Mouse (Mus musculus) mouse embryonic stem cell (cell line): ENCODE data around the gene Arf6.

ENCODE experiments used
- in situ Hi-C, 2 experiments: fragments of 300-500 bp; cut with MboI; formaldehyde crosslinking; loops; 1 replicate in 1 of 2; 3 replicates in 1 of 2; pipeline ENCODE4 v1.14.3; 2019 to 2020; ENCODE audit warnings: low sequenced_read_pairs in 2 of 2, low pct_unique_long_range_greater_than_20kb in 1 of 2, mixed read lengths in 1 of 2; ENCODE audit not compliant: unreplicated experiment in 1 of 2

Arf6 gene

DNA sequence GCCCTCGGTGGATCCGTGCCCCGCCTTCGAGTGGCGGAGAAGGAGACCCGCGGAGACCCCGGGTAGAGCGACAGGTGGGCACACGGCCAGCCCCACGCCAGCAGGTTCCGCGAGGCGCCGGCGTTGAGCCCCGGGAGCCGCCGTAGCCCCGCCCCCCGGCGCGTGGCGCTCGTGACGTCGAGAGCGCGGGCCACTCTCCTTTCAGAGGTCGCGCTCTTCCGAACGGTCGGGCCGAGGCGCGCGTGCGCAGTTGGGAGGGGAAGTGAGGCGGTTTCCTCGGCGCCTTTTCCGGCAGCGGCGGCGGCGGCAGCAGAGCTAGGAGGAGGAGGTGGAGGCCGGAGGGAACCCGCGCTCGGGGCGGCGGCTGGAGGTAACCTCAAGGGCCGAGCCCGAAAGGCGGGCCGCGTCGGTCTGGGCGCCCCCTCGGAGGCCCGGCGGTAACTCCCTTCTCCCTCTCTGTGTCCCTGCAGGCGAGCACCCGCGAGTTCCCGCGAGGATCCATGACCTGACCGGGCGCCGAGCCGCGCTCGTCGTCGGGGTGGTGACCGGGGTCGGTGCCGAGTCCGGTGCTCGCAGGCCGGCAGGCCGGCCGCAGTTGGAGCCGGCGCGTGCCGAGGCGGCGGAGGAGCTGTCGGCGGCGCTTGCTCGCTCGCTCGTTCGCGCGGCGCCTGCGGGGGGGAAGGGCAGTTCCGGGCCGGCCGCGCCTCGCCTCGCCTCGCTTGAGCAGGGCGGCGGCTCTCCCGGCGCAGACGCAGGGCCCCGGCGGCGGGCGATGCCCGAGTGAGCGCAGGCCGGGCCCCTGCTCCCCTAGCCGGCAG is at the start of gene Arf6, which contains the start of gene Gm9887:
Gene Arf6 (plus strand): TSS at position 297 of the 818 bp plus-strand sequence.
Gene Gm9887 (minus strand): TSS at position 605 of the 818 bp plus-strand sequence.
- in situ Hi-C loops, result loop anchor here in 1 of 2 experiments (10.0 to 25.0 kb wide), 2 partner anchors 203 to 315 kb away; partner anchors contain the start of gene Sos2

DNA sequence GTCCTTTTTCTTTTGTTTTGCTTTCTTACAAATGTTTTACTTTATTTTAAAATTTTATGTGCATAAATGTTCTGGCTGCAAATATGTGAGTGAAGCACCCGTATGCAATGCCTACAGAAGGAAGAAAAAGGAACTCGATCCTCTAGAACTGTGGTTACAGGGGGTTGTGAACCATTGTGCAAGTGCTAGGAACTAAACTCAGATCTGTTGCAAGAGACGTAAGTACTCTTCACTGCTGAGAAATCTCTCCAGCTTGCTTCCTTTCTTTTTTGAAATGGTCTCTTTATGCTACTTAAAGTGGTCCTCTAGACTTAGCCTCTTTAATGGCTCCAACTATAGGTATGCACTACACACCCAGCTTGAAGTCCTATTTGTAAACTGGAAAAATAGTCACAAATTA is 40.8 kb upstream of the Arf6 start:
- in situ Hi-C loops, result no loop called here

DNA sequence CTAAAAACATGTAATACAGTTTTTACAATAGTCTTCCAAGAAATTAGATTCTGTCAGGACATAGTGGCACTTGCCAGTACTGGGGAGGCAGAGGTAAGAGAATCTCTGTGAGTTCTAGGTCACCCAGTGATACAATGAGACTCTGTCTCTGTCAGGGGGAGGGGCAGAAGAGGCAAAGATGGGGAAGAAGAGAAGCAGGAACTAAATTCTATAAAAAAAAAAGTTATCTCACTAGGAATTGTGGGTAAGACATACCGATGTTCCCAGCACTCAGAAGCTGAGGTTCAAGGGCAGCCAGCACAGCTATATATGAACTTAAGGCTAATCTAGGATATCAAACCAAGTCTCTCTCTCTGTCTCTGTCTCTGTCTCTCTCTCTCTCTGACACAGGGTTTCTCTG is 39.8 kb upstream of the Arf6 start:
- in situ Hi-C loops, result no loop called here

DNA sequence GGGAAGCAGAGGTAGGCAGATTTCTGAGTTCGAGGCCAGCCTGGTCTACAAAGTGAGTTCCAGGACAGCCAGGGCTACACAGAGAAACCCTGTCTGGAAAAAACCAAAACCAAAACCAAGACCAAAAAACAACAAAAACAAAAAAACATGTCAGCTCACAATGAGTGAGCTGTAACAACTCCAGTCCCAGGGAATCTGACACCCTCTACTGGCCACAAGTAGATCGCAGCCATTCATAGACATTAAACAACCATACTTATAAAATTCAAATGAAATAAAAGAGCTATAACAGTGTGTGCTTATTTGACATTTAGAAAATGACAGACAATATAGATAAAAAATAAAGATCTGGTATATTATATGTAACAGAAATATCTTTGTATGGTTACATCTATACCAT is 38.4 kb upstream of the Arf6 start:
- in situ Hi-C loops, result no loop called here

DNA sequence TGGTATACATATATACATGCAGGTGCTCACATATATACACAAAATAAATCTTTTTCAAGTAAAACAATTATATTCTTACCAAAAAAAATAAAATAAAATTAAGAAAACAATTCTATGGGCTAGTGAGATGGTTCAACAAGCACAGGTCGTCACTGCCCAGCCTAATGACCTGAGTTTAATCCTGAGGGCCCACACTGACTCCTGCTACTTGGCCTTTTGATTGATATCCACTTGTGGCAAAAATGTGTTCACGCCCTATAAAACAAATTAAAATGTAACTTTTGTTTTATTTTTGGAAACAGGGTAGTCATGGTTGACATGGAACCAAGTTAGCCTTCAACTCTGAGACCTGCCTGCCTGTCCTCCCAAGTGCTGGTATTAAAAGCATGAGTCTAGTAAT is 22.0 kb upstream of the Arf6 start:
- in situ Hi-C loops, result loop anchor here (10.0 to 25.0 kb wide), 2 partner anchors 135 to 337 kb away; partner anchors contain the start of gene Sos2 (in 1 of the 2)

DNA sequence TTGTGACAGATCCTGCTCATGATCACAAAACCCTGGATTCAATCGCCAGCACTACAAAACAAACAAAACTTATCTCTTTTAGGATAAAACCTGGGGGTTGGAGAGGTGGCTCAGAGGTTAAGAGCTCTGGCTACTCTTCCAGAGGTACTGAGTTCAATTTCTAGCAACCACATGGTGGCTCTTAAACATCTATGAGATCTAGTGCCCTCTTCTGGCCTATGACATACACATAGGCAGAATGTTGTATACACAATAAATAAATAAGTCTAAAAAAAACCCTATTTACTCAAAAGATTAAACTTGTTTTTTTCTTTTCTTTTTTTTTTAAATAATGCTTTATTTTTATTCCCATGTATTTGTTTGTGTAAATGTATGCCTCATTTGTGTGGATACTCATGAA is 20.3 kb upstream of the Arf6 start:
- in situ Hi-C loops, result loop anchor here (10.0 to 25.0 kb wide), 2 partner anchors 137 to 336 kb away; partner anchors contain the start of gene Sos2 (in 1 of the 2)

DNA sequence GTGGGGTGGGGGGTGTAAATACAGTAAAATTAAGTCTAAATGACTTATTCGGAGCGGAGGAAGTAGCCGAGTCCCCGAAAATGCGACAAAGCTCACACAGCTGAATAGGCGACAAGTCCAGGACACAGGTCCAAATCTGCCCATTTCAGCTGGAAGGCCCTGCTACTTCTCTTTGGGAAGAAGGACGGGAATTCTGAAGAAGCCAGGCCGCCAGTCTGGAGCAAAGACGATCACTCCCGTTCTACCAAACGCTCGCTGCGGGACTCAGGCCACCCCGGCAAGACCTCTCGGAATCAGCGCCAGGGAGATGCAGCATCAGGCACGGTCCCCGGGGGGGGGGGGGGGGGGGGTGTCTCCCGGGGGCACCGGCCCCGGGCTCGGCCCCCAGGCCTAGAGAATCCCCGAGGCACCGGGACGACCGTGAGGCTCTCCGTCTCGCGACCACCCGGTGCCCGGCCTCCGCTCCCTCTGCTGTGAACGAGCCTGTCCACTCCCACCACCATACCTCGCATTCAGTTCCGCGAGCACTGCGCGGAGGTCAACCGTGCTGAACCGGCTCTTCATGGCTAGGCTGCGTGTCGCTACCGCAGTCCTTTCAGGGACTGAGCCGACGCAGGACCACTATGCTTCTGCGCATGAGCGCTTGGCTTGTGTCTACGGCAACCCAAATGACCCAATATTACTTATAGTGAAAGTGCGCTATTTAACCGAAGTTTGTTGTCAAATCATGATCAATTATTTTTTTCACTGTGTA is 15.2 kb upstream of the Arf6 start, which contains the start of gene Nemf:
Gene Nemf (minus strand): TSS at position 620 of the 754 bp plus-strand sequence.
- in situ Hi-C loops, result loop anchor here (10.0 to 25.0 kb wide), 2 partner anchors 142 to 331 kb away; partner anchors contain the start of gene Sos2 (in 1 of the 2)

DNA sequence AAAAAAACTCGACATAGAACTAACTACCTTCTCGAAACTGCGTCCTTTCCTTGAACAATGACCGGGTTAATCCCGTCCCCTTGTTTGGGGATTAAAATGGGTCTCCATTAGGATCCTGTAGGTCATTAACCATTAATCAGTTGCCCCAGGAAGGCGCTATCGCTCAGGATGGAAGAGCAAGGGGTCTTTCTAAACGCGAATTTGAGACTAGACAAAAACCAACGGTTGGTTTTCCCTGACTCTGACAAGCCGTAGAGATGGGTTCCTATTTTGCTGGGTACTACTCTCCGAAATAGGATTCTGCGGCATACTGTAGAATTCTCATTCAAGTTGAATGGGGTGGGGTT is 14.7 kb upstream of the Arf6 start:
- in situ Hi-C loops, result loop anchor here (10.0 to 25.0 kb wide), 2 partner anchors 142 to 330 kb away; partner anchors contain the start of gene Sos2 (in 1 of the 2)

DNA sequence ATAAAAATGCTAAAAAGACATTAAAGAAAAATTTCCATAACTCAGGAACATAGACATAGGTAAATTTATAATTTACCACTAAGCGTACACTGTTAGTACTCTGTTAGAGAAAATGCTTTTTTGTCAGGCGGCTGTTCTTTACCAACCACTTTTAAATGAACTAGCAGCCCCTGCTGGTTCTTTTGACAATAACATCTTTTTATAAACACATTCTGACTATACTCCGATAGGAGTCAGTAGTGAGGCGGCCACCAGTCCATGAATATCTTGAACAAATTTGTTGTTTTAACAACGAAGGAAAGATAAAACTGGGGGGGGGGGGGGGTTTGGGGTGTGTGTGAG is 11.3 kb upstream of the Arf6 start:
- in situ Hi-C loops, result loop anchor here in 1 of 2 experiments (25.0 kb wide), 1 partner anchor 327 kb away; the partner anchor contains the start of gene Sos2

DNA sequence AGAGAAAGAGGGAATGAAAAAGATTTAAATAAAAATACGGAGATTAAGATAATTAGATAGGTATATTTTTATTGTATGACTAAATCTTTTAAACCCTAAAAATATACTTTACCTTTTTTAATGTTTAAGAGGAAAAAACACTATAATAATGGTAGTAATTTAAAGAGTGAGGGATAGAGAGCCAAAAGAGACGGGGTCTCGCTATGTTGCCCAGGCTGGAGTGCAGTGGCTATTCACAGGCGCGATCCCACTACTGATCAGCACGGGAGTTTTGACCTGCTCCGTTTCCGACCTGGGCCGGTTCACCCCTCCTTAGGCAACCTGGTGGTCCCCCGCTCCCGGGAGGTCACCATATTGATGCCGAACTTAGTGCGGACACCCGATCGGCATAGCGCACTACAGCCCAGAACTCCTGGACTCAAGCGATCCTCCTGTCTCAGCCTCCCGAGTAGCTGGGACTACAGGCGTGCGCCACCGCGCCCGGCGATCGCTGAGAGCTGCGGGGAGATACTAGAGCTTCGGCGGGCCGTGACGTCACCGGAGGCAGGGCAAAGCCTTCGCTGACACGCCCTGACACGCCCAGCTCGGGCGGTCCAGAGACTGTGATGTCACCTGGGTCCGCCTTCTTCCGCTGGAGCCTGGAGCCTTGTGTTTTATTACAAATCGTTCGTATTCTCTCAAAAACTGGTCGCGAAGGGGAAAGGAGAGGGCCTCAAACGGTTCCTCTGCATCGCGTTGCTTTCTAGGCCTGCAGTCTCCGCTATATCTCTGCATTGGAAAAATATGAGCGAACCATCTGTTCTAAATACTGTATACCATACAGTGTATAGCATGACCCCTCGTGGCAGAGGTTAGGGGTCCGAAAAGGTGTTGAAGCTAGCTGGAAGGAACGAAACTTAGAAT is 10.7 kb upstream of the Arf6 start:
- in situ Hi-C loops, result loop anchor here in 1 of 2 experiments (25.0 kb wide), 1 partner anchor 326 kb away; the partner anchor contains the start of gene Sos2

DNA sequence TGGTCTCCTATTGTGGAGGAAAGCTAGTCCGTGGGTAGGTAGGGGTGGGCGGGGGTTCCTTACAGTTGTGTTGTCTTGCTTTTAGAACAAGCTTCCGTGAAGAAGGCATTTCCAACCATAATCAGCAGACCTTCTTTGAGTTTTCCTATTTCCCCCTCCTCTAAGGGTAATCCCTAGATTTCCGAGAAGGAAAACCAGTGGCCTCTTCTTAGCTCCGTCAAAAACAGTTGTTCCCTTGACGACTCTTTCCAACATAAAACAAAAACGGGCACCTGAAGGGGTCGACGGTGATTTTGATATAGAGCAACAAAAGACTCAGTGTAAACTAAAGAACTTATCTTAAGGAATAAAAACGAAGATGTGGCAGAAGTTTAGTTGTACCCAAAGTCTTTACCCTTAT is 10.0 kb upstream of the Arf6 start:
- in situ Hi-C loops, result loop anchor here in 1 of 2 experiments (25.0 kb wide), 1 partner anchor 325 kb away; the partner anchor contains the start of gene Sos2

DNA sequence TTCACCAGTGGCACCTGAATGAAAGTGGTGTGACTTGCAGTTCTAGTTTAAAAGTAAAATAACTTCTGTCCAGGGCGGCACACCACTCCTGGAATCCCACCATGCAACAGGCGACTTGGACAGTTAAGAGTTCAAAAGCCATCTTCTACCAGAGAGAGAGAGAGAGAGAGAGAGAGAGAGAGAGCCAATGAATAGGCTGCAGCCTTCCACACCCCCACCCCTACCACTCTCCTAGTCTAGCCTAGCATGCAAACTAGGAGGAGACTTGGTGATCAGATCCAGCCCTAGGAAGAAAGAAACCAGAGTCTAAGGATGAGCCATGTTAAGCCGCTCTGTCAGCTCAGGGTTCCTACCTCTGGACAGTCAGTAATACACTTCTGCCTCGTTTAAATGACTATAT is 9.6 kb upstream of the Arf6 start:
- in situ Hi-C loops, result loop anchor here in 1 of 2 experiments (25.0 kb wide), 1 partner anchor 325 kb away; the partner anchor contains the start of gene Sos2

DNA sequence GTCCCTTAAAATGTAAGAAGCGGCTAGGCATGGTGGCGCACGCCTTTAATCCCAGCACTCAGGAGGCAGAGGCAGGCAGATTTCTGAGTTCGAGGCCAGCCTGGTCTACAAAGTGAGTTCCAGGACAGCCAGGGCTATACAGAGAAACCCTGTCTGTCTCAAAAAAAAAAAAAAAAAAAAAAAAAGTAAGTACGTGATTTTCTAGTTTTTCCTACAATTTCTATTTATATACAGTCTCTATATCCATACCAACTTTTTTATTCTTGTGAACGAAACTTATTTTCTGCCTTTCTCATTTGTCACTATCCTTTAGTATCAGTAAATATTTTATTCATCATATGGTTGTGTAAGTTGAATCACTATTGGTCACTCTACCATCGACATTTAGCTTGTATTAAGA is 8.8 kb upstream of the Arf6 start:
- in situ Hi-C loops, result loop anchor here in 1 of 2 experiments (25.0 kb wide), 1 partner anchor 324 kb away; the partner anchor contains the start of gene Sos2

DNA sequence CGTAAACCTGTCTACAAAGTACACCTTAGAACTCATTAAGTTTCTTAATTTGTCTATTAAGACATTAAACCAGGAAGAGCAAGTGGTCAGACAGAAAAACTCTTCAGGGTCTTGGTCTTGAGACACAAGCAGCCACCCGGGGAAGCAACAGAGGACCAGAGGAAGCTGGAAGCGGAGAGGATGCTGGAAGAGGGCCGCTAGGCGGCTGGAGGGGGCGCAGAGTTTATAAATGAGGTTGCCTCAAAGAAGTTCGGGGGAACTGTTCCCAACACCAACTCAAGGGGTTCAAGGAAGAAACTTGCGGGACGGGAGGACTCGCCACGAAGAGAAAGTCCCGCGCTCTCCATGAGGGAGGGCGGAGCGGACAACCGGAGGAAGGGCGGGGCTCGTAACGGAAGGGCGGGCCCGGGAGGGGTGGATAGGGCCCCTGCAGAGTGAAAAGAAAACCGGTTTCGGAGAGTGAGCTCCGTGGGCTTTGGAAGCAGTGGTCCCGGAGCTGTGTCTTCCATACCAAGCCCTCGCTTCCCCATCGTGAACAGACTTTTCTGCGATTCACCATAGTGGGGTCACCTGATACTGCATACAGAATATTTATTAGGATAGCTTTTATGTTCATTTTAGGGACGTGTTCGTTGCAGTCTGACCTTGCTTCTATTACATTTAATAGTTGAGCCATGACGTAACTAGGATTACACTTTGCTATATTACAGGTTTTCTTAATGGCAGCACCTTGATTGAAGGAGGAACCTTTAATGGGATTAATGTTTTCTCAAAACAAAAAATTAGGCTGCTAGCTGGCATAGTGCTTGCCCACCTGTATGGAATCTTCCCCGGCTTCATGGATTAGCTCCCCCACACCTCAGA is 7.8 kb upstream of the Arf6 start:
- in situ Hi-C loops, result loop anchor here in 1 of 2 experiments (25.0 kb wide), 1 partner anchor 323 kb away; the partner anchor contains the start of gene Sos2

DNA sequence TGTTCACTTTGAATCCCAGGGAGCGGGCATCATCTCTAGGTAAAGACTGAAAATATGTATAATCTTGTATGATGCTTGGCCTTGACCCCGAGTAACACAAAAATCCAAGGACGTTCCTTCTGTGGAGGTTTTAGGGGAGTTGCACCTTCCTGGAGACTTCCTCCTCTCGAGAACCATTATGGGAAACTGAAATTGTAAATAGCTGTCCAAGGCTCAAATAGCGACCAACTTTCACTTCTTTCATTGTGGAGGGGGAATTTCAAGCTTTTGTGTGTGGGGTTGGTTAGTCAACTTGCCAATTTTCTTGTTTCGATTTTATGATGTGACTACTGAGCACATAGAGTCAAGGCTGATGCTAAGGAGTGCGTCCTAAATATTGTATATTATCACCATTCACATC is 6.2 kb upstream of the Arf6 start:
- in situ Hi-C loops, result loop anchor here in 1 of 2 experiments (25.0 kb wide), 1 partner anchor 322 kb away; the partner anchor contains the start of gene Sos2

DNA sequence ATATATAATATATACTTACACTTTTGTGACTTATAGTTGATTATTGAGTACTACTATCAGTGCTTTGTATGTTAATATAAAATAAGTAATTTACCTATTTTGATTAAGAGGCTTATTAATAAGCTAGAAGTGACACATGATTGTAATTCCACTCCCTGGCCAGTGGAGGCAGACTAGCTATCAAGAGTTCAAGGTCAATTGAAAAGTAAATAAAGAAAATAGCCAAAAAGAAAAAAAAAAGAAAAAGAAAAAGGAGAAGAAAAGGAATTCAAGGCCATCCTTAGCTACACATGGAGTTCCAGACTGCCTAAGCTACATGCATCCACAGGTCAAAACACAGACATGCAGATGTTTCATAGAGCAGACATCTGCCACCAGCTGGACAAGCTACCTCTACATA is 5.5 kb upstream of the Arf6 start:
- in situ Hi-C loops, result loop anchor here in 1 of 2 experiments (25.0 kb wide), 1 partner anchor 321 kb away; the partner anchor contains the start of gene Sos2

DNA sequence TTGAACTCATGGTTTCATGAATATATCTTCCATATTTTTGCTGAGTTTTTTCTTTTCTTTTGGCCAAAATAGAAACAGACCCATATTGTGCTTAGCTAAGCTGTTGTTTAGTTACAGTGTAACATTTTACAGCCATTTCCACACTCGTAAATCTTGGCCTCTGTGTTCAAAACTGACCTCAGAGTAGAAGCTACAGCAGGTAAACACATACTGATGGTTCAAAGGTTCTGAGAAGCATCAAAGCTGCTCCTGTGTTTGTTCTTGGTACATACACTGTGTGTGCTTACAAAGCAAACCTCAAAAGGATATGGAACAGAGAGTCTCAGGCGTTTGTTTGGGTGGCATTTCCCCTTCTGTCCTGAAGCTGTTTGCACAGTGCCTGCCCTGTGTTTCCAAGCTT is 4.4 kb upstream of the Arf6 start:
- in situ Hi-C loops, result loop anchor here in 1 of 2 experiments (25.0 kb wide), 1 partner anchor 320 kb away; the partner anchor contains the start of gene Sos2
